Mouse (Mus musculus) heart, adult 2 months (tissue): ENCODE measurements around the gene Adprhl2.

Source experiments
- CTCF ChIP-seq: fragments of 200-600 bp; IDR thresholded peaks from 2 replicates; pipeline ENCODE4 v1.8.1; 2022; ENCODE audit warnings: antibody characterized with exemption, mild to moderate bottlenecking, moderate library complexity
- POLR2A ChIP-seq: fragments of 200-500 bp; IDR thresholded peaks from 2 replicates; pipeline ENCODE4 v1.6.1; 2011; ENCODE audit warnings: mild to moderate bottlenecking, low read depth, low read length, control low read depth; ENCODE audit not compliant: insufficient read depth

DNA sequence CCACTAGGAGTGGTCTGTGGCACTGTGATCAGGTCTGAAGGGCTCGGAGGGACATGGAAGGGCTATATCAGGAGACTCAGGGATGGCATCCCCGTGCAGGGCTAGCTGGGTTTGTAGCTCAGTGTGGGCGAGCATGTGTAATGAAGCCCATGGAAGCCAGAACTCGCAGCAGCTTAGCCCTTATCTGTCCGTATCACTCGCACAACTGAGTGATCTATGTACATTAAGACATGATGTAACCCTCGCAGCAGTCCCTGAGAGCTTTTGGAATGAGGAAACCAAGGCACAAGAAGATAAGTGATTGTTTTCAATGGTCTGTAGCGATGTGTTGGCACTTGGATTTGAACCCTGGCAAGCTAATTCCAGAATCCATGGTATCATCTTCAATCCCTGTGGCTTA, 37.9 kb downstream of the Adprhl2 start:
- TF ChIP-seq CTCF (no peak), POLR2A (no peak)
